Mouse (Mus musculus) liver, postnatal 0 days (tissue): ENCODE measurements around the gene Csnk1d.

Experiments
- CTCF ChIP-seq: sonication (generic); IDR thresholded peaks from 2 replicates; pipeline ENCODE4 v1.5.1; 2016; ENCODE audit warnings: antibody characterized with exemption, low read depth
- EP300 ChIP-seq: IDR thresholded peaks from 2 replicates; pipeline ENCODE4 v1.6.1; 2016; ENCODE audit warnings: antibody characterized with exemption, low read depth, mild to moderate bottlenecking

DNA sequence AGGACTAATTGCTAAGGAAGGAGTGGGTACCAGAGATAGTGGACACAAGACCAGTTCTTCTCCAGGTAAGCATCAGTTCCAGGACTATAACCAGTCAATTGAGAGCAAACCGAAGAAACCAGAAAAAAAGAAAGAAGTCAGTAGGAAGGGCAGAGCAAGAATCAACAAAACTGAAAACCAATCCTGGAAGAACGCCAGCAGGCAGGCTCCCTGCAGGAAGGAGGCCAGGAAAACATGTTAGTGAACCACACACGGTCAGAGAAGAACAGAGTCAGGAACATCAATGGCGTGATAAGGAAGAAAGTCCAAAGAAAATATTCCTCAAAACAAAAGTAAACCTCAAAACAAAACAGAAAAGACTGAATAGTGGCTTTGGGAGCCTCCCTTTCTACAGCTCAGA is 10.8 kb upstream of the Csnk1d start:
- TF ChIP-seq CTCF (no peak), EP300 (no peak)
